Mouse (Mus musculus) lung, adult 2 months (tissue): ENCODE measurements around the gene Tmem151a.

Source experiments
- CTCF ChIP-seq: fragments of 200-500 bp; IDR thresholded peaks from 2 replicates; pipeline ENCODE4 v1.5.1; 2011; ENCODE audit warnings: mild to moderate bottlenecking, low read length, control low read depth; ENCODE audit not compliant: insufficient read depth
- POLR2A ChIP-seq: fragments of 200-500 bp; IDR thresholded peaks from 2 replicates; pipeline ENCODE4 v1.6.1; 2011; ENCODE audit warnings: low read depth, mild to moderate bottlenecking, control low read depth, low read length, borderline replicate concordance; ENCODE audit errors: extremely low read depth

DNA sequence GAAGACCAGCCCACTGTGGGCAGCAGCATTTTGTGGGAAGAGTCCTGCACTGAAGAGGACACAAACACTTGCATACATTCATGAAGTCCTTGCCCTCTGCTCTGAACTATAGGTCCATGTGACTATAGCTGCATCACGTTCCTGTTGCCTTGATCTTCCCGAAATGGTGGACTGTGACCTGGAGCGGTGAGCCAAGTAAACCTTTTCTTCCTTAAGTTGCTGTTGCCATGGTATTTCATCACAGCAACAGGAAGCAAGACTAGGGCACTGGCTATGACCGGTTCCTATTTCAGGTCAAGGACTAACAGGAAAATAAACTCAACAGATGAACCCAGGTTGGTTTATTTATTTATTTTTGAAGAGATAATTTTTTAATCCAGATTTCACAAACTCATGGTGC lies 45.9 kb upstream of the Tmem151a start:
- TF ChIP-seq POLR2A (no peak), CTCF (no peak)
